Mouse (Mus musculus) cerebellum, adult 11-12 months (tissue): ENCODE results near the gene Bmpr1a.
A peak's percentile ranks its signal among the peaks of the same experiment; 100 is the strongest.
"Not testable (repeated sequence)": the region's sequence is repeated elsewhere in the genome, so short reads cannot be mapped to it uniquely, and the experiment has no call there.

Experiments
- DNase-seq: peaks from one replicate; pipeline ENCODE4 v3.0.0; 2022

The Bmpr1a gene

DNA sequence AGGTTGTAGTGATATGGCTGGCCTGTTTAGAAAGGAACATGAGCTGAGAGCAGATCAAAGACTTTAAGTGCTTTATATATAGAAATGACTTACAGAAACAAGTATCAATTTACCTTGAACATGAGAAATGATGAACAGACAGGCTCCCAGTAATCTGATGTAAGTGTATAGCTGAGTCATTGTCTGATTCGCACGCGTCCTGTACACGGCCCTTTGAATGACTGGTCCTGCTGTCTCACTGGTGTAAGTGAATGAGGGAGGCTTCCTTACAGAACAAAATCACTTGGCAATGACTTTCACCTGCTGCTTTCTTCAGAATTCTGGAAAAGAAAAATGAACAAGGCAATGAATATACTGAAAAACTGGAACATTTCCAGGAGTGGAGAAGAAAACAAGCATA, 55.5 kb downstream of the Bmpr1a start:
- no peak for DNase-seq

DNA sequence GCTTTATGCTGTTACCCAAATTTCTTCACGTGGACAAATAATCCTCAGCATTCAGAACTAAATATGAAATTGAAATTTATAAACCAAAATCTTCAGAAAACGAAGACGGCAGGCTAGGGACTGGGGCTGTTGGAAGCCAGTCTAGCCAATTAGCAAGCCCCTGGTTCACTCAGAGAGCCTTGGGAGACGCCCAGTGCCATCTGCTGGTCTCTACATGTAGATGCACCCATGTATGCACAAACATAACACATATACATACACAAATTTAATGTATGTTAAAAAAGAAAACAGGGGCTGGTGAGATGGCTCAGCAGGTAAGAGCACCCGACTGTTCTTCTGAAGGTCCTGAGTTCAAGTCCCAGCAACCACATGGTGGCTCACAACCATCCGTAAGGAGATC, 56.5 kb downstream of the Bmpr1a start:
- no peak for DNase-seq

DNA sequence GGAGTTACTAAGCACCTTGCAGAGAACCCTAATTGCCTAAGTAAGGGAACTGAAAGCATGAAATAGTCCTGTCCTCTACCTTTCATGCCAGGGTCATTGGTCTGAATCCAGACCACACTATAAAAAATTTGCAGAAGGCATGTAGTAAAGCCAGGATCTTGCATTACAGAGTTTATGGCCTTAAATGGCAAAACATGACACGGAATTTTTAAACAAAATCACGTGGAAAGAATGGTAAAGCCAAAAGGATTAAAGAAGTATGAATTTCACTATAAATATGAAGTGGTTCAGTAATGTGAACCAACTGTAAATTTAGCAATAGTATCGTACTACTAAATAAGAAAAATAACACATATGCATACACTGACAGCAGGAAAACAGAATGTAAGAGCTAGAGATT, 57.8 kb downstream of the Bmpr1a start:
- no peak for DNase-seq

DNA sequence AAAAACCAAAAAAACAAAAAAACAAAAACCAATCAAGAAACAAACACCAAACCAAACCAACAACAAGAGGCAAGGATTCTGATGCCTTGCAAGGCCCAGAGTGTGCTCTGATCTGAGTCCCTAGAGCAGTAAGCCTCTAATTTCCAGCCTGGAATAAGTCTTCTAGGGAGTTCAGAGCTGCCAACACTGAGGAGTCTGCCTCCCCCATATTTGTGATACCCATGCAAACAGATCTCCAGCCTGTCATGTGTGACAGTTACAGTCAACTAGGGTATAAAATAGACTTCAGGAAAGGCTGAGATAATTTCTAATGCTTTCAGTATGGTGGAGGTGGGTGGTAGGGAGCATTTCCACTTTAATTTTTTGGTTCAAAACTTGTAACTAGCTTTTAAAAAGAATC, 58.2 kb downstream of the Bmpr1a start:
- no peak for DNase-seq

DNA sequence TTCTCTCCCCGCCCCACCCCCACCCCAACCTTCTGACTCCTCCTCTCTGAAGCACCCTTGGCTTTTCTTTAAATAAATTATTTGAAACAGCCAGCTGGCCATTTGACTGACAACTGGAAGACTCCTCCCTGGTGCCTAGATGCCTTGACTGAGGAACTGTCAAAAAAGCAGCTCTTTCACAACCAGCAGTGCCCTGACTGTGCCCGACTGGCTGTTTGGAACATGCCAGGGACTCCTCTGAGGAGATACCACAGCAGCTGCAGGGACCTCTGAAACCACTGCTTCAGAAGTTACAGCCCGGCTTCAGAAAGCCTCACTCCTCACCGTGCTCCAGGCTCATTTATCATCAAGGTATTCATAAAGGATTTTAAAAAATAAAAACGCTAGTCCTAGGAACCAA, 58.8 kb downstream of the Bmpr1a start:
- DNase-seq, result no peak

DNA sequence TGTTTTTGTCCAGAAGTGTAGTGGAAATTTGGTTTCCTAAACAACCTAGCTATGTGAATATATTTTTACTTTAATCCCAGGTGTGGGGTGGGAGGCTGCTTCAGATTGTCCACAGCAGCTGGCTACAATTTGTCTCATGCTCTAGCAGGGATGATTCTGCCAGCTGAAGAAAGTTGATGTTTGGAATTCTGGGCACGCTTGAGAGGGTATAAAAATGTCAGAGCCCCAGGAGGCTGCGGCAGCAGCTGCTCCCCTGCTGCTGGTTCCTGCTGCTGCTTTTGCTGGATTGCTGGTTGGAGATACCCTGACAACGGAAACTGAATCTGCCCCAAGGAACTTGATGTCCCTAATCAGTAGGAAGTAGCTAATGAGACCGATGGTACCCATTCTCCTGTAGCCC, 60.6 kb downstream of the Bmpr1a start:
- no peak for DNase-seq

DNA sequence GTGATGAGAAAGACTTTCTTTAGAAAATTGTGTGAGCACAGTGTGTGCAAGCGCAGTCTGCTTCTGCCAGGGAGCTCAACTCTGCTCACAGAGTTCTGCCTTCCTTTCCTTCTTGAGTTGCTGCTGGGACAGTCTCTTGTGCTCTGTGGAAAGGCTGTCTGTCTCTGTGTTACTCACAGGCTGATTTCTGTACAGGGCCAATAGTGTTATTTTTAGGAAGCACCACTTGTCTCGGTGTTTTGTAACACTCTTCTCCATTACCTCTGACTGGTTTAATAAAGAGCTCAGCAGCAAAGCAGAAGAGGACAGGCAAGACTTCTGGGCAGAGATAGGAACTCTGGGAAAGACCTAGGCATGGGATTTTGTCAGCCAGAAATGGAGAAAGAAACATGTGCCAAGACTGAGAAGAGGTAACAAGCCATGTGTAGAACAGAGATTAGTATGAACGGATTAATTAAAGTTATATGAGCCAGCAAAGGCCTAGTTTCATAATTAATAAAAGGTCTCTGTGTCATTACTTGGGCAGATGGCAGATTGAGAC, 62.5 kb downstream of the Bmpr1a start:
- no peak for DNase-seq

DNA sequence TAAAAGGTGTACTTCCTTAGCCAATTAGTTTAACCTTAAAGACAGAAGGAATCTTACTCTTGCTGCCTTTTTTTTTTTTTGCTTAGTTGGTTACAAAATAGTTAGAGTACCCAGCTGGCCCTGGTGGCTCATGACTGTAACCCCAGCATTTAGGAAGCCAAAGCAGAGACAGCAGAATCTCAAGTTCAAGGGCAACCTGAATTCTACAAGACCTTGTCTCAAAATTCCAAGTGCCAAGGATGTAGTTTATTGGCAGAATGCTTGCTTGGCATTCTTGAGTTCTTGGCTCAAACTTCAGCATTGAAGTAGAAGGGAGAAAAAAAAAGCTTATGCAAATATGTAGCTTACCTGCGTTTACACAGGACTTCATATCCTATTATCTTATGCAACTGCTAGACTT, 74.1 kb downstream of the Bmpr1a start:
- DNase-seq, result no peak

DNA sequence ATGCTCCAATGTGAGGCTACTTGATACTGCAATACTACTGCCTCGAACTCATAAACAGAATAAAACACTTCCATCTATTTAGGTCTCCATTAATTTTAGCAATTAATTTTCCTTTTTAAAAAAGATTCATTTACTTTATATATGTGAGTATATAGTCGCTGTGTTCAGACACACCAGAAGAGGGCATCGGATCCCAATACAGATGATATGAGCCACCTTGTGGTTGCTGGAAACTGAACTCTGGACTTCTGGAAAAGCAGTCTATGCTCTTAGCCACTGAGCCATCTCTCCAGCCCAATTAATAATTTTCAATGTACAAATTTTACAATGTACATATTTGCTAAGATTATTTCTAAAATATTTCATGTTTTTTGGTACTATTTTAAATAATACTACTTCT, 74.9 kb downstream of the Bmpr1a start:
- no peak for DNase-seq

DNA sequence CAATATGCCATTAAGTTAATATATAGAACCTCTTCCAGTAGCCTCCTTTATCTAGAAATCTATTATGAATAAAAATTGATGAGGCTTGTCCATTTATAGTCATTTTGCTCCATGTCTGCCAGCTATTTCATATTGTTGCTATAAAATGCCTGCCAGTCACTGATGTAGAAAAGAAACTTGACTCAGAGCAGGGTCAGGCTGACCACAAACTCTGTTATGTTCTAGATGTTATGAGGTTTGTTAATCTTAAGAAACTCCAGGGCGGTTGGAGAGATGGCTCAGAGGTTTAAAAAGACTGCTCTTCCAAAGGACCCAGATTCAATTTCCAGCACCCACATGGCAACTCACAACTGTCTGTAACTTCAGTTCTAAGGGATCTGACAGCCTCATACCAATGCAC, 82.1 kb downstream of the Bmpr1a start:
- DNase-seq, result no peak

DNA sequence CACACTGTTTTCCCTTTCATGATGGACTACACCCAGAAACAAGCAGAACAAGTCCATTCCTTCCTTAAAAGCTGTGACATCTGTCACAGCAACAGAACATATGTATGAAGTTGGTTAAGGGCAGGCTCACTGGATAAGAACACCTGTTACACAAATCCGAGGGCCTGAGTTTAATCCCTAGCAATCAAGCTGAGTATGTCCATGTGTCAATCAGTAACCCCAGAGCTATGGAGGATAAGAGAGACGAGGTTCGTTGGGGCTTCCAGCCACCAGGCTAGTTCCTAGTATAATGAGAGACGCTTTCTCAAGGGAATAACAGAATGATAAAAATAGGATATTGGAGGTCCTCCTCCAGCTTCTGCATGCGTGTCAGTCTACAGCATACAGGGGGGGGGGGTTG, 85.6 kb downstream of the Bmpr1a start:
- no peak for DNase-seq

DNA sequence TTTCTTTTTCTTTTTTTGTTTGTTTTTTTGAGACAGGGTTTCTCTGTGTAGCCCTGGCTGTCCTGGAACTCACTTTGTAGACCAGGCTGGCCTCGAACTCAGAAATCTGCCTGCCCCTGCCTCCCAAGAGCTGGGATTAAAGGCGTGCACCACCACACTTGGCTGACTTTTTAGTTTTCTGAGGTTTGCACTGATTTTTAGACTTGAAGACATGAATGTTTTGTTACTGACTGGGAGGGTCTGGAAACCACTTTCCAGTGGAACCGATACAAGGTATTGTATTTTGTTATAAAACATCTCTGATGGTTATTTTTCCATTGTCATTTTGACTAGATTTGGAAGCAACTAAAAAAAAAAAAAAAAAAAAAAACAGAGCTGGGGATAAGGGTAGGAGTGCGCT, 86.2 kb downstream of the Bmpr1a start:
- not testable (repeated sequence) for DNase-seq

DNA sequence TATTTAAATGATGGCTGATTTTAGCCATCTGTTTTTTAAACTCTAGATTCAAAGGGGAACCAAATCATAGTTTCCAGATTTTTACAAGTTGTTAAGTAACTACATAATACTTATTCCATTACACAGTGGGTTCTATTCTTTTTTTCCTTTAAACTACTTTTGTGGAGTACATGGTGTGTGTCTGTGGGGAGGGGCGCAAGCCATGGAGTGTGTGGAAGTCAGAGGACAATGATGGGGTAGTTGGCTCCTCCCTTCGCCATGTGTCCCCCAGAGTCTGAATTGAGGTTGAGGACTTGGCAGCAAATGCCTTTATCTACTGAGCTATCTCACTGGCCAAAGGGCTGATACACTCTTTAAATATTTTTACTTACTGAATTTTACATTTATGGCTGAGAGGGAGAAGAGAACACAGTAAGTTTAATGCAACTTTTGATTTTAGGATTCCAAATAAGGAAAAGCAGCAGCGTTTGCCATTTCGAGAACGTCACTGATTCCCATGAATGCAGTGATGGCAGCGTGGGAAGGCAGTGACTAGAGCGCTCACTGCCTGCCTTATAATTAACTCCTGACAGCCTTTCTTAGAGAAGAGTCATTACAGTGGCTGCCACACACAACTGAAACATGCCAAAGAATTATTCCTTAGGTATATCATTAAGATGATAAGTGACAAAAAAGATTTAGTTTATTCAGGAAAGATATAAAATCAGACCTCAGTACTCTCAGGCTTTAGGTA, 90.8 kb downstream of the Bmpr1a start:
- no peak for DNase-seq

DNA sequence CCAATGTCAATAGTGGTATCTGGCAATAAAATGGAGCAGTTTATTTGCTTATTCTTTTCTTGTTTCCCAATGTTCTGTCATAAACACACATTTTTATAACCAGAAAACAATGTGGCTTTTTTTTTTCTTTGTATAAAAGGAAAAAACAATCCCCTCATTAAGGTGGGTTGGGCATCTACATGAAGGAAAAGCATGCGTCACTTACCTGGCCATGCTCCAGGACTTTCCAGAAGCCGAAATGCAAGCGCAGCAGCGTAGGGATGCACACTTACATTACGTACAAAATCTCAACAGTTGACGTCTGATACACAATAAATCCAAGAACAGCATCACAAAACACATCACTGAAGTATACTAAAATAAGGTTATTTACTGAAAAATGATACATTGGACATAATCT, 92.4 kb downstream of the Bmpr1a start:
- no peak for DNase-seq

DNA sequence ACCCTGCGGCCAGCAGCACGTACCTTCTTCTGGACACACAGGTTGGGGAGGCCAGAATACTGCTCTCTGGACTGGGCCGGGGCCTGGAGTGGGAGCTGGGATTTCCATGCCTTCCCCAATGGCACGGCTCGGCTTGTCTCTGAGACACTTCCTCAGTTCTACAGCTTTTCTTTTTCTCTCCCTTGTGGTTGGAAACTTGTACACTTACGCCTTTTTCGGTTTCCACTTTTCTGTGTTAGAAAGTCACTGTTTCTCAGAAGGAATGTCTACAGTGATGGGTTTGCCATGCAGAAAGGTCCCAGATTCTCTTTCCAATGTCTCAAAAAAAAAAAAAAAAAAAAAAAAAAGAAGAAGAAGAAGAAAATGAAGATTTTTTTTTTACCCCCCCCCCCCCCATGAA, 99.7 kb downstream of the Bmpr1a start:
- no peak for DNase-seq

DNA sequence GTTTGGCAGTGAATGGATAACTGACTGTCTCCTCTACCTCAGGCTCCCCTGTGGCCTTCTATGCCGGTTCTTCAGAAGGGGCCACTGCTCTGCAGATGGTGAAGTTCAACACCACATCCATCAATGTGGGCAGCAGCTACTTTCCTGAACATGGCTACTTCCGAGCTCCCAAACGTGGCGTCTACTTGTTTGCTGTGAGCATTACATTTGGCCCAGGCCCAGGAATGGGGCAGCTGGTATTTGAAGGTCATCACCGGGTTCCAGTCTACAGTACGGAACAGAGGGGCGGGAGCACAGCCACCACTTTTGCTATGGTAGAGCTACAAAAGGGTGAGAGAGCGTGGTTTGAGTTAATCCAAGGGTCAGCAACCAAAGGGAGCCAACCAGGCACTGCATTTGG, 100.3 kb downstream of the Bmpr1a start:
- no peak for DNase-seq

DNA sequence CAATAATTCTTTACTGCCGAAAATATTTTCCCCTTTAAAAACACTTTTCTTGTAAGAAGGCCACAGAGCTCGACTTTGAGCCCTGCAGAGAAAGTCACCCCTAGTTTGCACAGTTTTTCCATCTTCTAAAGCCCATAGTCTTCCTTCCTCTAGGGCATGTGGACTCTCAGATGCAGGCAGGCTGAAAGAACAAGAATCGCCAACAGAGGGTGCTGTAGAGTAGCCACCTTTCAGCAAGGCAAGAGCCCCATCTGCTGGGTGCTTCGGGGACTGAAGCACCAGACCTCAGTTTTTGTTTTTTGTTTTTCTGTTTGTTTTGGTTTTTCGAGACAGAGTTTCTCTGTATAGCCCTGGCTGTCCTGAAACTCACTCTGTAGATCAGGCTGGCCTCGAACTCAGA, 102.0 kb downstream of the Bmpr1a start:
- DNase-seq, result peak; percentile 51

DNA sequence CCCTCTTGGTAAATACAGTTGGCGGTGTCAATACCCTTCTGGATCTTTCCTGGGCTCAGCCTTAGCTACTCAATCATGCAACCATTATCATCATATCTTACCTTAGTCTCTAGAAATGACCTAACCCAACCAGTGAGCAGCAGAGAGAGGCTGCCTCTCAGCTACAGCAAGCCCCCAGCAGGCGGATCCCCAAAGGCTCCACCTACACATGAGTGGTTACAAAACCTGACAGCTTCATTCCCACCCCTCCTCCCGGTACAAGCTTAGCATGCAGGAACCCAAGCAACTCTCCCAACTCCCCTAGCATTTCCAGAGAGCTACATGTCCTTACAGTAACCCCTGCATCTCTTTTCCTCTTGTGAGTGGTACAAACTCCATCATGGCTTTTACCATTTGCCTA, 103.1 kb downstream of the Bmpr1a start:
- no peak for DNase-seq

DNA sequence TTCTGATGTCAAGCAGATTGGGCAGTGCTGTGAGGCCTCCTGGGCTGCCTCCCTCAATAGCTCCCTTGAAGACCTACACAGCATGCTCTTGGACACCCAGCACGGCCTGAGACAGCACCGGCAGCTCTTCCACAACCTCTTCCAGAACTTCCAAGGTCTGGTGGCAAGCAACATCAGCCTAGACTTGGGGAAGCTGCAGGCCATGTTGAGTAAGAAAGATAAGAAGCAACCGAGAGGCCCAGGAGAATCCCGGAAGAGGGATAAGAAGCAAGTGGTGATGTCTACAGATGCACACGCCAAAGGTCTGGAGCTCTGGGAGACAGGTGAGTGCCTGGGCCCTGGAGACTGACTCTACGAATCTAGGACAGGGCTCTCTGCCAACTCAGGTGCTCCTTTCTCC, 103.8 kb downstream of the Bmpr1a start:
- DNase-seq, result no peak

DNA sequence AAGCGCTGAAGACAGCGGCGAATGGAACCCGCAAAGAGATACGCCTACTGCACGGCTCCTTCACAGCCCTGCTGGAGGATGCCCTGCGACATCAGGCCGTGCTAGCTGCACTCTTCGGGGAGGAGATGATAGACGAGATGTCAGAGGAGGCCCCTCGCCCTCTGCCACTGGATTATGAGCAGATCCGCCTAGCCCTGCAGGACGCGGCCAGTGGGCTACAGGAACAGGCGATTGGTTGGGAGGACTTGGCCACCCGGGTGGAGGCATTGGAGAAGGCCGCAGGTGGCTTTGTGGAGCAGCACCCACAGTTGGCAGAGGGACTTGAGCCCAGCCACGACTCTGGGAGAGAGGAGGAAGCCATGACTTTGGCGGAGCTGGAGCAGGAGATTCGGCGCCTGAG, 104.2 kb downstream of the Bmpr1a start:
- DNase-seq, result no peak

DNA sequence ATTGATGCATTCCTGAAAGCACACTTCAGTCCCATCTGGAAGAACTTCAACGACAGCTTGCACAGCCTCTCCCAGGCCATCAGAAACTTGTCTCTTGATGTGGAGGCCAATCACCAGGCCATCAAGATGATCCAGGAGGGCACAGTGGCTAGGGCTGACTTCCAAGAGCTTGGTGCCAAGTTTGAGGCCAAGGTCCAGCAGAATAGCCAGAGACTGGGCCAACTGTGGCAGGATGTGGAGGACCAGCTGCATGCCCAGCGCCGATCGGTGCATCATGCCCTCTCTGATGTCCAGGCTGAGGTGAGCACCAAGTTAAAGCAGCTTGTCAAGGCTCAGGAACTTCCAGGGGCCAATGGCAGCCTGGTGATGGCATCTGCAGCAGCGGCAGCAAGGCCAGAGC, 105.3 kb downstream of the Bmpr1a start:
- no peak for DNase-seq

DNA sequence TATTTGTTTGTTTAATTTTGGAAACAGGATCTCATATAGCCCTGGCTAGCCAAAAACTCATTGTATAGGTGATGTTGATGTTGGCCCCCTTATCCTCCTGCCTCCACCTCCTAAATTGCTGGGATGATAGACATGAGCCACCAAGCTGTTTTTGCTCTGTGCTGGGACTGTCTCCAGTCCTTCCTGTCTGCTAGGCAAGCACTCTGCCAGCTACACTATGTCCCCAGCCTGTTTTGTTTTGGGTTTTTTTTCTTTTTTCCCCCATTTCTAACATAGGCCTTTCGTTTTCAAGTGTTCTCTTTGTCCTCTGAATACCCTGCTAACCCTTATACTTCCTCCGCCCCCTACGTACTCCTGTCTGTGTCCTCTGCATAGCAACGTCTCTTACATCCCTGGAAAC, 109.8 kb downstream of the Bmpr1a start:
- DNase-seq, result no peak

DNA sequence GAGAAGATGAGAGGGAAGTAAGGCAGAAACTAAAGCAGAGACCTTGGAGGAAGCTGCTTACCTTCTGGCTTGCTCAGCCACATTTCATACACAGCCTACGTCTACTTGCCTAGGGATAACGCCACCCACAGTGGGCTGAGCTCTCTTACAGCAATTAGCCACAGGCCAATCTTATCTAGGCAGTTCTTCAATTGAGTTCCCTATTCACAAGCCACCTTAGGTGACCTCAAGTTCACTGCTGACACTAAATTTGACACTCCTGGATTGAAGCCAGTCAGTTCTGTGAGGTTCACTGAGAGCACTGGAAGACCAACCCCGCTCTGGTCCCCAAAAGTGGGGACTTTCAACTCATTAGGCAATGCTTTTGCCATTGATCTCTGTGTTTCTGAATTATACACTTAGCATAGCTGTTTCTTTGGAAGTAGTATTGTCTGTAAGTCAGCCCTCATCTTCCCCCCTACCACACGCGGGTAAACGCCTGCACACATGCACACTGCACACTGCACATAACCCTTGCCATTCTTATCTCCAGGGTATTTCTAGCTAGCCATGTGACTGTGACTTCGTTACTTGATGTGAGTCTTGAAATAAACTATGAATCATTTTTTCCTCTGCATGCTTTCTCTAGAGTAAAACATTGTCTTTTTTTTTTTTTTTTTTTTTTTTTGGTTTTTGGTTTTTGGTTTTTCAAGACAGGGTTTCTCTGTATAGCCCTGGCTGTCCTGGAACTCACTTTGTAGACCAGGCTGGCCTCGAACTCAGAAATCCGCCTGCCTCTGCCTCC, 120.0 kb downstream of the Bmpr1a start:
- no peak for DNase-seq

DNA sequence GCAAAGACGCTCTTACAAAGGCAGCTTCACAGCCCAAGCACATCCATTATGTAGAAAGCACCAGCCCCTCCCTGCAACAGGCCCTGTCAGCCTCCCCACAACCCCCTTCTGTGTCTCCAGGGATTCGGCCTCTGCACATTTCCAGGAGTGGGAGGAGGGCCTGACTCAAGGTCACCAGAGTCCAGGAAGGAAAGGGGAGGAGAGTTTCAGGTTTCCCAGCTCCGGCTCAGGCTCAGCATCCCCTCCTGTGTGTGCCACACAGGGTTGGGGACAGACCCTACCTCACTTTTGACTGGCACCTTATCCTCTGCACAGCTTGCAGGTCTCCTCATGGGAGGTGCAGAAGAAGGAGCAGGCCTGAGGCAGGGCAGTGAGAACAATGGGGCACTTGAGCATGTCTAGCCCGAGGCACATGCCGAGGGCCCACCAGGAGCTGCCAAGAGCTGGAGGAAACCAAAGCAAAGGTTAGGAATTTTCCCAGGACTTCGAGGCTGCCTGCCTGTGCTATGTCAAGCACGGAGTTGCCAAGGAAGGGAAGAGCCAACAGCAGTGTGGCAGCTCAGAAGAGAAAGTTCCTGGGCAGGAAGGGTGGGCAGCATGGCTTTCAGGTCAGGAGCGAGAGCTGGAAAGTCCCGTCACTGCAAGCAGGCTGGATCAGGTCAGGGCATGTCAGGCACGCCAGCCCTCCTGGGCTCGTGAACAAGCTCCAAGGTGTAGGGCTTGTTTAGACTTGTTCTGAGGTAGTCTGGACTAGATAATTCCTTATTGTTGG, 124.4 kb downstream of the Bmpr1a start:
- DNase-seq, result no peak
